Mouse (Mus musculus) adrenal gland, adult (tissue): Measurements from ENCODE around the gene Eps8.

Source experiments
- DNase-seq, 2 experiments: peaks; one replicate each; pipeline ENCODE4 v3.0.0; 2022 to 2023; ENCODE audit warnings: low spot score in 1 of 2; ENCODE audit not compliant: inconsistent age in 2 of 2

Eps8 gene

GRCm38 (mm10) chr6:137667665-137668064 is 13.0 kb upstream of the Eps8 start:
- no peak for DNase-seq

GRCm38 (mm10) chr6:137664936-137665335 is 10.3 kb upstream of the Eps8 start:
- no peak for DNase-seq

GRCm38 (mm10) chr6:137661583-137662365 is 7.1 kb upstream of the Eps8 start:
- no peak for DNase-seq

- DNase-seq, result no peak
Observed at GRCm38 (mm10) chr6:137658426-137659088, 3.9 kb upstream of the Eps8 start.

GRCm38 (mm10) chr6:137657203-137657602 is 2.5 kb upstream of the Eps8 start:
- no peak for DNase-seq

- DNase-seq, result peak in 1 of 2 experiments; percentile 32
Observed at GRCm38 (mm10) chr6:137649528-137649927, 5.1 kb downstream of the Eps8 start.

- peak; percentile 88 to 95 for DNase-seq
Observed at GRCm38 (mm10) chr6:137649068-137649480, 5.6 kb downstream of the Eps8 start.

- DNase-seq, result peak; percentile 32 to 75
Observed at GRCm38 (mm10) chr6:137648110-137649067, 6.3 kb downstream of the Eps8 start.

- peak in 1 of 2 experiments; percentile 76 for DNase-seq
Observed at GRCm38 (mm10) chr6:137647646-137648045, 7.0 kb downstream of the Eps8 start.

GRCm38 (mm10) chr6:137646726-137647125 is 8.0 kb downstream of the Eps8 start:
- no peak for DNase-seq

- no peak for DNase-seq
Observed at GRCm38 (mm10) chr6:137644893-137645292, 9.8 kb downstream of the Eps8 start.

GRCm38 (mm10) chr6:137643814-137644213 is 10.9 kb downstream of the Eps8 start:
- DNase-seq, result no peak

GRCm38 (mm10) chr6:137641642-137642041 is 13.0 kb downstream of the Eps8 start:
- no peak for DNase-seq

GRCm38 (mm10) chr6:137638834-137639567 is 15.7 kb downstream of the Eps8 start:
- DNase-seq, result no peak

GRCm38 (mm10) chr6:137637443-137637842 is 17.2 kb downstream of the Eps8 start:
- no peak for DNase-seq

GRCm38 (mm10) chr6:137636131-137636530 is 18.5 kb downstream of the Eps8 start:
- peak; percentile 64 to 84 for DNase-seq

- DNase-seq, result no peak
Observed at GRCm38 (mm10) chr6:137633626-137634025, 21.1 kb downstream of the Eps8 start.

- DNase-seq, result peak in 1 of 2 experiments; percentile 38
Observed at GRCm38 (mm10) chr6:137633121-137633520, 21.6 kb downstream of the Eps8 start.

GRCm38 (mm10) chr6:137630387-137630786 is 24.3 kb downstream of the Eps8 start:
- no peak for DNase-seq

GRCm38 (mm10) chr6:137629603-137630231 is 25.0 kb downstream of the Eps8 start:
- no peak for DNase-seq
